Mouse (Mus musculus) megakaryocyte, embryonic 14.5 days (primary cell): ENCODE results near the gene AB124611.

ENCODE experiments used
- FLI1 ChIP-seq: IDR thresholded peaks from 2 replicates; pipeline ENCODE4 v1.6.1; 2012; ENCODE audit warnings: low read length, inconsistent platforms, mixed read lengths
- GATA1 ChIP-seq: IDR thresholded peaks from 3 replicates; pipeline ENCODE4 v1.6.1; 2012; ENCODE audit warnings: mixed read lengths, low read length, inconsistent platforms, borderline replicate concordance

GRCm38 (mm10) chr9:21556996-21557395 is 31.0 kb downstream of the AB124611 start:
- TF ChIP-seq GATA1 (no peak), FLI1 (no peak)
